Mouse (Mus musculus) gastrocnemius, postnatal 14 days (tissue): ENCODE data around the gene Plekha6. TPM values are rescaled to one million over a fixed set of nuclear protein-coding genes. Genes with fewer than 3 reads are reported as not detected.

Experiments
- DNase-seq: peaks from one replicate; pipeline ENCODE4 v3.0.0; 2021; ENCODE audit warnings: mixed read lengths
- intact Hi-C: fragments of 180-260 bp; cut with DNase I; formaldehyde crosslinking; loops from one replicate; pipeline ENCODE4 v1.15.1; 2025; ENCODE audit warnings: low total_unique reads
- total RNA-seq, 2 experiments: library from RNA; stranded (reverse); gene quantifications; 2 replicates each; pipeline ENCODE4 v1.2.3; 2021

Plekha6 gene
- total RNA-seq, 2 experiments from 2014 or later = 14.5 to 15.5 TPM

DNA sequence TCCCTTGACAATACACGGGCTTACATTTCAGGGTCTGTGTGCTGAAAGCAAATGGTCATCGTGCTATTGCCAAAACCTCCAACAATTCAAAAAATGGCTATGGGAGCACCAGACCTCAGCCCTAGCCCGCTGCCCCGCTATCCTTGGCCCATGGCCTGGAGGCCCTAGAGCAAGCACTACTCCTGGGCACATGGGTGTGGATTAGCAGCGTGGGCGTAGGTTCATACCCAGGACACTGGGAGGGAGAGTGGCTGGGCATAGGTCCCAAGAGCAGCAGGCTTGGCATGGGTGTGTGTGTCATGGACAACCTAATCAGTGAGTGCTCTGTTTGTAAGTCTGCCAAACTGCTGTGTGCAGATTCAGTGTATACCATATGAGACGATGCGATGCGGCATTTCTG is 132.4 kb downstream of the Plekha6 start:
- intact Hi-C loops = no loop called here

DNA sequence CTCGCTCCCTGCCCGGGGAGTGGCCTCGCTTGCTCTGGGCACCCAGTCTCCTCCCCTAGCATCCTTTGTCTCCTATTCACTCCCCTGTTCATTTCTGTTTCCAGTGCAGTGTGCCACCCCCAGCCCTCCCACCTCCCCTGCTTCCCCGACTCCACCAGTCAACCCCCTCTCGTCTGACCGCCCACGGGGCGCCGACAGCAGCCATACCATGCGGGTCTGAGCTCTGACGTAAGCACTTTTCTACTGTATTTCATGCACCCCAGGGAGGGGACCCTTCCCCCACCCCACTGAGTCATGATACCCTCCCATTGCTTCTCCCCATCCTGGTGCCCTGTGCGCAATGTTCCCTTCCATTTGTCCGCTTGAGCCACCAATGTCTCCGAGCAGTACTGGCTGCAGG is 134.8 kb downstream of the Plekha6 start:
- no peak for DNase-seq
- intact Hi-C loops = no loop called here

More for the DNA sequence above, 132.4 kb downstream of the Plekha6 start:
- DNase-seq = peak; percentile 47

- DNase-seq = peak; percentile 54
- intact Hi-C loops = no loop called here
These were observed 138.5 kb downstream of the Plekha6 start for GRCm38 (mm10) chr1:133302540-133302939.

DNA sequence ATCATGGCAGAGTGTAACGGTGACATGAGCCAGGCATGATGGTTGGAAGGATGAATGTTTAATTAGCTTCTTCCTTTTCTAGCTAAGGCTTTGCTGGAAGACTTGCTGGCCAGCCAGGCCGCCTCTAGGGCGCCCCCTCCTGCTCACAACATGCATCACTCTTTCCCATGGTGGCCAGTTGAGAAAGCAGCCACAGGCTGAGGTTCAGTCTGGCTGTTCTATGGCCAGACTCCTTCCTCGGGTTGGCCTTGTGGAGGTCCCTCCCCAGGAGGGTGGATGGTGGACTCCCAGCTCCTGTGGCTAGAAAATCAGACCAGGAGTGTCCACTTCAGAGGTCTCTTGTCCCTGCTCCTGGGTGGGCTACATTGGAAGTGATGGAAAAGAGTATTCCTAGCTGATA is 142.8 kb downstream of the Plekha6 start:
- DNase-seq = peak; percentile 80
- intact Hi-C loops = no loop called here

DNA sequence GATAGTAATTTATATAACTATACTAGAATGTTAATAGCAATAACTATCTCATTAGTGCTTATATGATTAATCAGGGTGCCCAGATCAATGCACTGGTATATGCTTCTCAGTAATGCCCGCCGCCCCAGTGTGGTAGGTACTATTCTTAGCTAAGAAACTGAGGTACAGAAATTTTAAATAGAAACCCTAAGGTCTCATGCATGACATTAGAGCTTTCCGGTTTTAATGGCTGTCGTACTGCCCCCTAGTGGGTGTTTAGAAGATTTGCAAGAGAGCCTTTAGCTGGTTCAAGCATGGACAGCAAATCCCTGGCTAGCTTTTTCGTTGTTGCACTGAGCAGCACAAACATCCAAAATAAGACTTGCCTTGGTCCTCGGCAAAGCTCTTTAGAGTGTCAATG is 143.3 kb downstream of the Plekha6 start:
- no peak for DNase-seq
- intact Hi-C loops = no loop called here

GRCm38 (mm10) chr1:133309652-133310267 is 145.8 kb downstream of the Plekha6 start, which contains the start of gene Golt1a:
Gene Golt1a, plus strand, starts transcription at chr1:133309800.
- no peak for DNase-seq
- intact Hi-C loops = loop anchor here (5.0 kb wide), 2 partner anchors 43 to 298 kb away; partner anchors contain the start of gene Ren1

DNA sequence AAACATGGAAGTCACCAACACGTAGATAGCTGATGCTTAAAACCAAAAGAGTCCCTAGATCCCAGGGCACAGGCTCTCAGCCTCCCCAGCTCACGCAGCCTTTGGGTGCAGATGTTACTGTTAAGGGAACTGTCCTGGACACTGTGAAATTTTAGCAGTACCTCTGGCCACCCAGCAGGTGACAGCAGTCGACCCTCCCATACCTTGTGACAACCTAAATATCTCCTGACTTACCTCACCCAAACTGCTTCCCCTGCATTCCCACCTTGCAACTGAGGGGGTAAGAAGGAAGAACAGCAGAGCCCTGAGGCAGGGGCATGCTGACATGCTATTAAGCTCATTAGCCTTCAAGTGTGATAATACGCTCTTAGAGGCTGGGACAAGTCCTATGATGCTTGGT is 147.2 kb downstream of the Plekha6 start:
- intact Hi-C loops = loop anchor here (5.0 kb wide), 2 partner anchors 41 to 296 kb away; partner anchors contain the start of gene Ren1
- DNase-seq = no peak

DNA sequence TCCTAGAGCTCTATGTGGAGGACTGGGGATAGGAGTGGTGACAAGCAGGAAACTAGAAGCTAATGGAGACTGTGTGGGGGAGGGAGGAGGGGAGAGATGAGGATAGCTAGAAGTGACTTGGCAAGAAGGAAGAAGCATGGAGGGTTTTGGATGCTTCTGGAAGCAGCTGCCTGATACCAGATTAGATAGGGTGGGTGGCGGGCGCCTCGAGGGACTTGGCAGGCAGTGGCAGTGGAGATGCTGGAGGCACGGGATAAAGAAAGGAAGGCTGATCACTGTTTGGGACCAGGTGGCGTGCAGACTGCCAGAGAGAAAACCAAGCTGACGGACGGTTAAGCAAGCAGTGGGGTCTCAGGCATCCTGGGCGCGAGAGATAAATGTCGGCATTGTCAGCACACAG is 147.9 kb downstream of the Plekha6 start:
- no peak for DNase-seq
- intact Hi-C loops = loop anchor here (5.0 kb wide), 2 partner anchors 40 to 295 kb away; partner anchors contain the start of gene Ren1

- peak; percentile 52 for DNase-seq
- intact Hi-C loops = loop anchor here (5.0 kb wide), 2 partner anchors 38 to 293 kb away; partner anchors contain the start of gene Ren1
These were observed 150.4 kb downstream of the Plekha6 start for GRCm38 (mm10) chr1:133314364-133314763.

DNA sequence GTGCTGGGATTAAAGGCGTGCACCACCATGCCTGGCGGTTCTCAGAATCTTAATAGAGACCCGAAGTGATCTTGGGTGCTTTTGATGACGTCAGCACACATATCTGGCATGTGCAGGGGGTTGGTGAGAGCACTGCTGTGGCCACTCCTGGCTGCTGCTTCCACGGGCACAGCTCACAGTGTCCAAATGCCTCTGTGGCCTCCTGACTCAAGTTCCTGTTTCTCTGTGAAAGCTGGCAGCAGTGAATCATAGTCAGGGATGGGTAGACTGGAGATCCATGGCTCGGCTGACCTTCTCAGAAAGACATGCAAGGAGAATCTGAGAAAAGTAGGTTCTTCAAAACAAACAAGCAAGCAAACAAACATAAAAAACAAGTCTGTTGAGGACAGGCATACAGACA is 151.8 kb downstream of the Plekha6 start:
- intact Hi-C loops = no loop called here
- no peak for DNase-seq

DNA sequence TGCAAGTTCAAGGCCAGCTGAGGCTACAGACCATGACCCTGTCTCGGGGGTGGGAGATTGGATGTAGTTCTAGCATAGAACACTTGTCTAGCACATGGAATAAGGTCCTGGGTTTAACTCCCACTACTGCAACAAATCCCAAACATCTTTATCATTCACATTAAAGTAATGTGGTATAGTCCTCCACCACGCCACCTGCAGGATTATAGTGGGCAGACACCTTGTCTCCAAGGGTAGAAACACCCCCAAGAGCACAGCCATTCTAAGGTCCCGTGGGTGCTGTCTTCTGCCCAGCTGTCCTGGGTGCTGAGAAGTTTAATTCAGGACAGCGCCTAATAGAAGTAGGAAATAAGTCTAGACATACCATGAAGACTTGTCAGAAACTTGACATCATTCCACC is 152.6 kb downstream of the Plekha6 start:
- intact Hi-C loops = no loop called here
- DNase-seq = no peak

GRCm38 (mm10) chr1:133317149-133317548 is 153.1 kb downstream of the Plekha6 start:
- DNase-seq = no peak
- intact Hi-C loops = no loop called here

- DNase-seq = no peak
- intact Hi-C loops = no loop called here
These were observed 157.4 kb downstream of the Plekha6 start, which contains the start of gene Kiss1 for GRCm38 (mm10) chr1:133321267-133321925. Gene Kiss1, plus strand, starts transcription at chr1:133321875.

GRCm38 (mm10) chr1:133323333-133323732 is 159.3 kb downstream of the Plekha6 start:
- intact Hi-C loops = no loop called here
- DNase-seq = no peak

DNA sequence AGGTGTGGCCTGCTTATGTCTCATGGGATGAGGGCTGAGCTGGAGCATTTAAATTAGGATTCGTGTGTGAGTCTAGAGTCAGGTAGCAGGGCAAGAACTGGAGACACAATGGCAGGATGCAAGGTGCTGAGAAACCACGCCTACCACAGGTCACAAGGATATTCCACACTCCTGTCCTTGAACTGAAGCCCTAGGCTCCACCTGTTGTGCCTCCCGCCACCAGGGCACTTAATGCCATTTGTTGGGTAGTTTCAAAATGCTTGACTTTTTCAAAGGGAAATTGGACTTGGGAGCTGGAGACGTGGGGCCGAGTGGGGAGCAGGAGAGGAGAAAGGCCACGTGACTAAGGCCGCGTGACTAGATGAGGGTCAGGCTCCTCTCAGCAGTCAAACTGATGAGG is 161.9 kb downstream of the Plekha6 start:
- intact Hi-C loops = no loop called here
- DNase-seq = no peak

GRCm38 (mm10) chr1:133327094-133327493 is 163.1 kb downstream of the Plekha6 start:
- no peak for DNase-seq
- intact Hi-C loops = no loop called here

DNA sequence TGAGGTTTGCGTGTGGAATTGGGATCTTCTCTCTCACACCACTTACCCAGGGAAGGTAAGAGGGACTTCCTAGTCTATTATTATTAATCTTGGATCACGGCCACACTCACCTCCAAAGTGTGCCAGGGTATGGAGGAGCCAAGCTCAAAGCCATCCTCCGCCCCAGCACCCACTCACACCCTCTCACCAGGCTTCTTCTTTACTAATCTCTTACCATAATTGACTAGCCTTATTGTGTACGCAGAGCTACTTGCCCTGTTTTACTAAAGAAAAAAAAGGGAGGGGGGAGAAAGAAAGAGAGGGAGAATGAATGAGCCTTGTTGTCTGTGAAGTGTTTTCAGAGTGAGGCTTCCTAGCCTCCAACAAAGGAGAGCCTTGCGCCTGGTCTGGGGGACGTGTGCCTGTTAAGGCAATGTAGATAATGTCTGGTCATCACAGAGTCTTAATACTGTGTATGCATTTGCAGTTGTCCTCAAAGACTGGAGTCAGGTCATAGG is 164.3 kb downstream of the Plekha6 start:
- intact Hi-C loops = no loop called here
- no peak for DNase-seq

DNA sequence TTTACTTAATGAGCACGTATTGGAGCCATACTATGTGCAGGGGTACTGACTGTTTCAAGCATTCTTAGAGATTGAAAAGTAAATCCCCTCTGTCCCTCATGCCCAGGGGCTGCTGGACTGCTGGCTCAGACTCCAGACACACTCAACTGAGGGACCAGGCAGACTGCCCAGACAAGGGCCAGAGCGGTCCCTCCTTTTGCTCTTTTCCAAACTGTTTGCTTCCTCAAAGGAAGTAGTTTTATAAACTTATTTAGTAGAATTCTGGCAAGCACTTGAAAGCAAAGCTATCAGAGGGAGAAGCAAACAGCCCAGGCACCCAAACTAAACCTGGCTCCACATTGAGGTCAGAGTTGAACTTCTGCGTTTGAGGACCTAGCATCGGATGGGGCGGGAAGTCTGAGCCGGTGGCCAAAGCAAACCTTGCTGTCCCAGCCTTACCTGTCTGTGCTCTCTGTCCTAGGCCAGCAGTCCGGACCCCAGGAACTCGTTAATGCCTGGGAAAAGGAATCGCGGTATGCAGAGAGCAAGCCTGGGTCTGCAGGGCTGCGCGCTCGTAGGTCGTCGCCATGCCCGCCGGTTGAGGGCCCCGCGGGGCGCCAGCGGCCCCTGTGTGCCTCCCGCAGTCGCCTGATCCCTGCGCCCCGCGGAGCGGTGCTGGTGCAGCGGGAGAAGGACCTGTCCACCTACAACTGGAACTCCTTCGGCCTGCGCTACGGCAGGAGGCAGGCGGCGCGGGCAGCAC is 165.1 kb downstream of the Plekha6 start:
- DNase-seq = no peak
- intact Hi-C loops = no loop called here

- no peak for DNase-seq
- intact Hi-C loops = no loop called here
These were observed 165.6 kb downstream of the Plekha6 start for GRCm38 (mm10) chr1:133329638-133329964.

DNA sequence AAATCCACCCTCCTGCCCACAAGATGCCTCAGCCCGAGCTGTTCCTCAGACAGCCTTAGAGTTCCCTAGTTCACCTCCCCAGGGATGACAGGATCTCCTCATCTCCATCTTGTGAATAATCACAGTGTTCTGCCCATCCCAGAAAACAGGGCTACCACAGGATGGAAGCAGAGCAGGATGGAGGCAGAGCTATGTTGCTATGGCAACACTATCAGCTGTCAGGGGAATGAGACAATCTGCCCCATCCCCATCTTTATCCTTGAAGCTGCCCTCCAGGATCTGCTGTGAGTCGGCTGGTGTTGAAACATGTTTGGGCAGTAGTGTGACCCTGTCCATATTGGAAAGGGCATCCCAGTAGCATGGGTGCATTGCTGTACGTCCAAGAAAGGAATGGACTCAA is 167.1 kb downstream of the Plekha6 start:
- intact Hi-C loops = no loop called here
- DNase-seq = no peak
